Mouse (Mus musculus): Measurements from ENCODE around the gene Mageh1.
"Not testable (repeated sequence)": the region's sequence is repeated elsewhere in the genome, so short reads cannot be mapped to it uniquely, and the experiment has no call there.

GRCm38 (mm10) chrX:153037972-153038744 lies 783 bp upstream of the Mageh1 start:
- not testable (repeated sequence) for TF ChIP-seq CTCF (IDR thresholded peaks at IDR 0.05; ENCODE audit: control insufficient read depth, insufficient read depth, insufficient replicate concordance, low read depth, low read length); POLR2A (IDR thresholded peaks at IDR 0.05; ENCODE audit: control insufficient read depth, low read depth, low read length)

Data from testis, adult 2 months (tissue).